Mouse (Mus musculus) bone marrow macrophage, adult 2 months (primary cell): Measurements from ENCODE around the gene Ppcdc. TPM values are rescaled to one million over a fixed set of nuclear protein-coding genes. Genes with fewer than 3 reads are reported as not detected.

Experiments used
- H3K27ac ChIP-seq: 2 replicates; pipeline ENCODE4 v1.5.1; 2012; ENCODE audit warnings: low read depth, low read length; ENCODE audit not compliant: insufficient read depth
- H3K4me1 ChIP-seq: 2 replicates; pipeline ENCODE4 v1.6.1; 2012; ENCODE audit warnings: low read length; ENCODE audit not compliant: control insufficient read depth, insufficient read depth
- H3K4me3 ChIP-seq: 2 replicates; pipeline ENCODE4 v1.5.1; 2012; ENCODE audit warnings: mild to moderate bottlenecking, low read length, moderate library complexity; ENCODE audit not compliant: insufficient read depth
- CTCF ChIP-seq: IDR thresholded peaks from 2 replicates; pipeline ENCODE4 v1.5.1; 2012; ENCODE audit warnings: low read depth, mild to moderate bottlenecking, low read length, moderate library complexity
- POLR2A ChIP-seq: IDR thresholded peaks from 2 replicates; pipeline ENCODE4 v1.6.1; 2012; ENCODE audit warnings: mild to moderate bottlenecking, low read depth, low read length, borderline replicate concordance
- polyA plus RNA-seq: library from polyadenylated mRNA; stranded (reverse); fragments of >200 nt; gene quantifications from 2 replicates; pipeline ENCODE4 v1.2.4, GENCODE M21; 2012; ENCODE audit not compliant: missing spikeins, insufficient read depth, insufficient read length

The Ppcdc gene
- polyA plus RNA-seq, 1 experiment: 28.6 TPM

- Histone ChIP-seq H3K27ac (no peak overlapping the region), H3K4me3 (no peak overlapping the region), H3K4me1 (peaks cover 6% of the 10 kb centered on the region)
- TF ChIP-seq CTCF (no peak), POLR2A (no peak)
Observed at GRCm38 (mm10) chr9:57386926-57387325, 53.0 kb downstream of the Ppcdc start.

GRCm38 (mm10) chr9:57384621-57385020 is 55.3 kb downstream of the Ppcdc start:
- Histone ChIP-seq H3K27ac (no peak overlapping the region), H3K4me3 (no peak overlapping the region), H3K4me1 (peaks cover 6% of the 10 kb centered on the region)
- TF ChIP-seq CTCF: no peak
- TF ChIP-seq POLR2A: no peak

DNA sequence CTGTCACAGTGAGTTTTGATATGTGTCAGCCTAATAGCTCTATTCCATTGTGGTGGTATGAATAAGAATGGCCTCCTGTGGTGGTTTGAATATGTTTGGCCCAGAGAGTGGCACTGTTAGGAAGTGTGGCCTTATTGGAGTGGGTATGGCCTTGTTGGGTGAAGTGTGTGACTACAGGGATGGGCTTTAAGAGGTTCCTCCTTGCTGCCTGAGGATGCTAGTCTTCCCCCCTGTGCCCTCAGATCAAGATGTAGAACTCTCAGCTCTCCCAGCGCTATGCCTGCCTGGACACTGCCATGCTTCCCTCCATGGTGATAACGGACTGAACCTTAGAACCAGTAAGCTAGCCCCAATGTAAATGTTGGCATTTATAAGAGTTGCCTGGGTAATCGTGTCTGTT is 78.9 kb downstream of the Ppcdc start:
- H3K27ac ChIP-seq: no peak overlapping the region
- TF ChIP-seq CTCF (no peak), POLR2A (no peak)
- no peak overlapping the region for H3K4me3 ChIP-seq
- no peaks in the 10 kb centered on the region for H3K4me1 ChIP-seq

GRCm38 (mm10) chr9:57354377-57355183 is 85.3 kb downstream of the Ppcdc start:
- no peak for TF ChIP-seq POLR2A
- TF ChIP-seq CTCF: no peak
- H3K27ac ChIP-seq: no peak overlapping the region
- no peaks in the 10 kb centered on the region for H3K4me1 ChIP-seq
- H3K4me3 ChIP-seq: no peak overlapping the region

DNA sequence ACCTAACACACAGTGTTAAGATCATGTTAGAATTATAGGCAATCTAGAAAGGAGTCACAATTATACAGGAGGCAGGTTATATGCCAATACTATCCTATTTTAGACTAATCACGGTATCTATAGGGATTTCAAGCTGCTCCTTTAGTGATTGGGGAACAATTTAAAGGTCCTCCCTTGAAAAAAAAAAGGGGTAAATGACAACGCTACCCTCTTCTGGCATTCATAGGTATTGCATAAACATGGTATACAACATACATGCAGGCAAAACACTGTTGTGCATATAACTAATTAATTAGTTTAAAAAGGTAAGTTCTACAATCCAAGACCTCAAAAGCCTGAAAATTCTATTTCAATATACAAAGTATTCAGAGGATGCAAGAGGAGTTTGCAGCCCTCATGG is 88.6 kb downstream of the Ppcdc start:
- no peak overlapping the region for H3K4me3 ChIP-seq
- TF ChIP-seq CTCF: no peak
- no peak for TF ChIP-seq POLR2A
- no peaks in the 10 kb centered on the region for H3K4me1 ChIP-seq
- no peak overlapping the region for H3K27ac ChIP-seq

GRCm38 (mm10) chr9:57345902-57346301 is 94.0 kb downstream of the Ppcdc start:
- no peak for TF ChIP-seq POLR2A
- no peak for TF ChIP-seq CTCF
- Histone ChIP-seq H3K4me3 (no peak overlapping the region), H3K27ac (no peak overlapping the region), H3K4me1 (no peaks in the 10 kb centered on the region)

- peaks cover 6% of the 10 kb centered on the region for H3K4me1 ChIP-seq
- H3K4me3 ChIP-seq: no peak overlapping the region
- TF ChIP-seq CTCF (no peak), POLR2A (no peak)
- H3K27ac ChIP-seq: no peak overlapping the region
Observed at GRCm38 (mm10) chr9:57343752-57344151, 96.2 kb downstream of the Ppcdc start.

DNA sequence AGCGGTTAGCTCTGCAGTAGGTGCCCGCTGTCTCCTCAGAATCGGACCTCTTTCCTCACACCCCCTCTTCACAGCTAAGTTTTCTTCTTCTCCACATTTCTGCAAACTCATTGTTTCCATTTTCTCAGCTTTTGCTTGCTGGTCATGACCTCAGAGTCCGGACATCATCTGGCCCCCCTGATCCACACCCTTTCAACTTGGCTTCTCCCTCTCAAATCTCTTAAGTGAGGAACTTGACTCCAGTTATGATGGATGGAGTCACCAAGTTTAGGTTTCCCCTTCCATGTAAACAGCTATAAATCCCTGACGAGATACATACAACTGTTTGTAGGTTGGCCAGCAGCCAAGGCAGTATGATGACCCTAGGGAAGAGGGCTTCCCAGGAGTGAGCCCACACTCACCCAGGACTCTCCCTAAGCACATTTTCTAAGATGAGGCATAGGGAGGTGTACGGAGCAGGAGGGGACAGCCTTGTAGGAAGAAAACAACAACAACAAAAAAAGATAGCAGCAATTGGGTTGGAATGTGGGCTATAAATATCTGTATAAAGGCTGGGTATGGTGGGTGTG is 96.9 kb downstream of the Ppcdc start:
- H3K27ac ChIP-seq: no peak overlapping the region
- H3K4me3 ChIP-seq: no peak overlapping the region
- peaks cover 6% of the 10 kb centered on the region for H3K4me1 ChIP-seq
- no peak for TF ChIP-seq POLR2A
- TF ChIP-seq CTCF: no peak

- TF ChIP-seq CTCF (no peak), POLR2A (no peak)
- Histone ChIP-seq H3K4me1 (peaks cover 6% of the 10 kb centered on the region), H3K4me3 (no peak overlapping the region), H3K27ac (no peak overlapping the region)
Observed at GRCm38 (mm10) chr9:57342186-57342585, 97.7 kb downstream of the Ppcdc start.

DNA sequence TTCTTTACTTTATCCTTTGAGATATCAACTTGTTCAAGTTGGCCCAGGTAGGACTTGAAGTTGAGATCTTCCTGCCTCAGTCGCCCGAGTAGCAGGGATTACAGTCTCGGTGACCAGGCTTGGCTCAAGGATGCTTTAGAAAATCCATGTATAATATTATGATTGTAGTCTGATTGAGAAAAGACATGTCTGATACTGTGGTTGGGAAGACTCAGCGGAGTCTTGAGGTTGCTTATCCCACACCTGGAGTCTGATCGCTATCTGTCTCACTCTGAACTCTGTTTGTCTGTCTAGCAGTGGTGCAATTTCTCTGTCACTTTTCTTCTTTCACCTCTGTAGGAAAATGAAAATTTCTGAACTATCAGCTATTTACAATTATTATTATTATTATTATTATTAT is 99.6 kb downstream of the Ppcdc start:
- Histone ChIP-seq H3K4me1 (peaks cover 6% of the 10 kb centered on the region), H3K4me3 (no peak overlapping the region), H3K27ac (no peak overlapping the region)
- TF ChIP-seq CTCF (no peak), POLR2A (no peak)
